Mouse (Mus musculus): ENCODE results near the gene Tom1l1.

- TF ChIP-seq GATA1 (IDR thresholded peaks at IDR 0.05; ENCODE audit: low read length) (no peak), TAL1 (IDR thresholded peaks at IDR 0.05; ENCODE audit: low read length) (no peak)
These were observed 49.8 kb downstream of the Tom1l1 start for GRCm38 (mm10) chr11:90638312-90638830.
